Mouse (Mus musculus): ENCODE data around the gene Kcnf1. TPM values are rescaled to one million over a fixed set of nuclear protein-coding genes. Genes with fewer than 3 reads are reported as not detected.
"Not testable (repeated sequence)": the region's sequence is repeated elsewhere in the genome, so short reads cannot be mapped to it uniquely, and the experiment has no call there.

Gene Kcnf1
- polyA plus RNA-seq, 1 experiment from 2014 or later: 5.1 TPM

GRCm38 (mm10) chr12:17155781-17156180 lies 20.9 kb downstream of the Kcnf1 start:
- H3K36me3 ChIP-seq: no peaks in the 10 kb centered on the region
- H3K27me3 ChIP-seq: no peaks in the 10 kb centered on the region
- no peak overlapping the region for H3K27ac ChIP-seq (replicated peaks)
- H3K4me2 ChIP-seq: no peak overlapping the region
- ATAC-seq (ENCODE audit: low FRiP score, low read depth): no peak
- H3K4me3 ChIP-seq: no peak overlapping the region
- WGBS: 82% methylated on average over 1 of the region's 1 CpGs
- H3K9me3 ChIP-seq: no peaks in the 10 kb centered on the region
- H3K4me1 ChIP-seq (replicated peaks): no peaks in the 10 kb centered on the region
- H3K9ac ChIP-seq: no peak overlapping the region

DNA sequence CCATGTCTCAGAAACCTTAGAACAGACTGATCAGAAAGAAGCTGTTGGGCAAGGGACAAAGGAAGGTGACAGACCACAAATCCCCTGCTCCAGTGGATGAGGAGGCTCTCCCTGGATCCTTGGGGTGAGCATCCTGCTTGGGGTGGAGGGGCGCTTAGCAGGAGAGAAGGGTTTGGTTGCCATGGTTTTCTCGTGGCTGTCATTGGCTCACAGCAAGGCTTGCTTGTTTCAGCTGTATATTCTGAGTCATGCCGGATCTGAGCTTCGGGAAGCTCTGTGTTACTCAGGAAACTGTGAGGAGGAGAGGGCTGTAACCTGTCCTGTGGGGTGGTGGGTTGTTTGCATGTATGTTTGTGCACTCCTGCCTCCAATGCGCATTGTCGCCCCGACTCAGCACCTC lies 23.8 kb downstream of the Kcnf1 start:
- no peaks in the 10 kb centered on the region for H3K27me3 ChIP-seq
- no peak overlapping the region for H3K9ac ChIP-seq
- no peak overlapping the region for H3K4me2 ChIP-seq
- no peak overlapping the region for H3K27ac ChIP-seq (replicated peaks)
- H3K4me1 ChIP-seq (replicated peaks): no peaks in the 10 kb centered on the region
- H3K4me3 ChIP-seq: no peak overlapping the region
- no peaks in the 10 kb centered on the region for H3K36me3 ChIP-seq
- no peaks in the 10 kb centered on the region for H3K9me3 ChIP-seq
- ATAC-seq (ENCODE audit: low FRiP score, low read depth): no peak
- 67% methylated on average over 7 of the region's 7 CpGs for WGBS

- H3K27ac ChIP-seq (replicated peaks): no peak overlapping the region
Measured at GRCm38 (mm10) chr12:17148920-17149319, 27.8 kb downstream of the Kcnf1 start.

DNA sequence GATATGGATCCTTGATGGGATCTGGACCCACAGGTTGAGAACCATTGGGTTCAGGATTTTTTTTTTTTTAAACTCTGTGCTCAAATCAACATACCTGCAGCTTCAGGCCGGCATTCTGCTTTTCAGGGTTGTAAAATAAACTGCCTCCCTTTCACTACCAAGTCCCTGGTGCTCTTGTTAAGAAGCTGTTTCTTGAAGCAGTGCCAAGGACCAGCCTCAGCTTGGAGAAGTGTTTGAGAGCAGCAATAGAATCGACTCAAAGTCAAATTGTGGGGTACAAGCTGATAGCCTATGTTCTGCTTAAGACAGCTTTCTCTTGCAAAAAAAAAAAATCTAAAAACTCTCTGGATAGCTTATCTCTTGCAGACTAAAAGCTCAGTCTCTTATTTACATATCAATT lies 34.9 kb downstream of the Kcnf1 start:
- Histone ChIP-seq H3K4me3 (no peak overlapping the region), H3K9me3 (no peaks in the 10 kb centered on the region), H3K9ac (no peak overlapping the region), H3K4me1 (replicated peaks) (no peaks in the 10 kb centered on the region), H3K36me3 (no peaks in the 10 kb centered on the region), H3K27ac (replicated peaks) (no peak overlapping the region), H3K27me3 (no peaks in the 10 kb centered on the region), H3K4me2 (no peak overlapping the region)
- 38% methylated on average over 2 of the region's 2 CpGs for WGBS
- no peak for ATAC-seq (ENCODE audit: low FRiP score, low read depth)

More at GRCm38 (mm10) chr12:17148920-17149319, 27.8 kb downstream of the Kcnf1 start:
- no peak overlapping the region for H3K4me2 ChIP-seq
- no peaks in the 10 kb centered on the region for H3K9me3 ChIP-seq
- no peaks in the 10 kb centered on the region for H3K4me1 ChIP-seq (replicated peaks)
- no peak; the same call in 1 of the 2 replicates for ATAC-seq (ENCODE audit: low FRiP score, low read depth)
- no peak overlapping the region for H3K4me3 ChIP-seq
- 56% methylated on average over 10 of the region's 10 CpGs for WGBS
- H3K27me3 ChIP-seq: no peaks in the 10 kb centered on the region
- no peaks in the 10 kb centered on the region for H3K36me3 ChIP-seq
- H3K9ac ChIP-seq: no peak overlapping the region

DNA sequence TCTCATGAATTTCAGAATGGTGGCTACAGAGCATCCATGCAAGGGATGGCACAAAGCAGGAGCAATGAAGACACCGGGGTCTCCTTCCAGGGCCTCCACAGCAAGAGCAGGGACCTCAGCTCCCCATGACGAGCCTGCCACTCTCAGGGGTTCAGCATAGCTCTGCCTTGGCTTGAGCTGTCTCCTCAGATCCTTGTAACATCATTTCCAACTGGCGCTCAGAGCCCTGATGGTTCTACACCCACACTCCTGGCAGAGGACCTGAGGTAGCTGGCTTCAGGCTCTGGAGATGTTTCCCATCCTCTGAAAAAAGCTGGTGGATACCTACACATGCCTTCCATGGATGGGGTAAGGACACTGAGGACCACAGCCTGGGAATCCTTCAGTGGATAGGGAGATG lies 36.3 kb downstream of the Kcnf1 start:
- no peaks in the 10 kb centered on the region for H3K9me3 ChIP-seq
- H3K27me3 ChIP-seq: no peaks in the 10 kb centered on the region
- no peaks in the 10 kb centered on the region for H3K36me3 ChIP-seq
- H3K9ac ChIP-seq: no peak overlapping the region
- ATAC-seq (ENCODE audit: low FRiP score, low read depth): no peak
- WGBS: 87% methylated on average over 3 of the region's 3 CpGs
- H3K27ac ChIP-seq (replicated peaks): no peak overlapping the region
- no peaks in the 10 kb centered on the region for H3K4me1 ChIP-seq (replicated peaks)
- H3K4me2 ChIP-seq: no peak overlapping the region
- no peak overlapping the region for H3K4me3 ChIP-seq

DNA sequence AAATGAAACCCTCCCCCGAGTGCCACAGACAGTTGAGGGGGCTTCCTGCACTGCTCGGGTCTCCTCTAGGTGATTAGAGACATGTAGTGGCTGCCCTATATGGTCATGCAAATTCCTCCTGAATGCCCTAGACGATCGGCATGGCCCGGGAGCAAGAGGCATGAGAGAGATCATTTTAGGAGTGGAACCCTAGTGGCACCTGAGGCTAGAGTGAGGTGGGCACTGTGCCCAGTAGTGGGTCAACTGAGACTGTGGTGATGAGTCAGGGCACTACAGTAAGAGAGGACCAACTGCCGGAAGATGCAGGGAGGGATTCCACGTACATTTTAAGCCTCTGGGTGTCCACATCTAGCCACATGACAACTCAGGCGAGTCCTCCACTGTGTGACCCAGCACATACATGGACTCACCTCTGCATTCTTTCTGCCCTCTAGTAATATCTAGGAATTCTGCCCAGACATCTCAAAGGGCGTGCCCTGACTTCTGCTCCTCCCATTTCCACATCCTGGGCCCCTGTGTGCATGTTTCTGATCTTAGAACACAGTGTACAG lies 42.1 kb downstream of the Kcnf1 start:
- Histone ChIP-seq H3K9ac (no peak overlapping the region), H3K4me3 (no peak overlapping the region), H3K4me2 (no peak overlapping the region), H3K27ac (replicated peaks) (no peak overlapping the region), H3K9me3 (no peaks in the 10 kb centered on the region), H3K36me3 (no peaks in the 10 kb centered on the region), H3K27me3 (no peaks in the 10 kb centered on the region), H3K4me1 (replicated peaks) (no peaks in the 10 kb centered on the region)
- 78% methylated on average over 9 of the region's 9 CpGs for WGBS
- no peak for ATAC-seq (ENCODE audit: low FRiP score, low read depth)

DNA sequence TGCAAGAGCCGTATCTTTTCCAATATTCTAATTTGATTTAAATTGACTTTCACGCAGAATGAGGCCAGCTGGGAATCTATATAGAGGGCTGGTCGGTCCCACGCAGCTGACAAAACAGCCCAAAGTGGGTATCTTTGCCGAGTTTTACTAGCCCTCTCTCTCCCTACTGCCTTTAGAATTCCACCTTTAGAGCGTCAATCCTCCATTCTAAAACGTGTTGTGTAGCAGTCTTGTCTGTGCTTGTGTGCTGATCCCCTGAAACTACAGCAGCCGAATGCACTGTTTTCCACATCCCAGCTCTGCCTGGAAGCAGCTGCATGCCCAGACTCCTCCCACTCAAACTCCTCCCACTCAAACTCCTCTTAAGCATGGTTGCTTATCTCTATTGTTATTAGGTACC lies 44.4 kb downstream of the Kcnf1 start:
- H3K9ac ChIP-seq: no peak overlapping the region
- no peak overlapping the region for H3K27ac ChIP-seq (replicated peaks)
- no peak overlapping the region for H3K4me2 ChIP-seq
- H3K4me3 ChIP-seq: no peak overlapping the region
- 58% methylated on average over 8 of the region's 8 CpGs for WGBS
- no peaks in the 10 kb centered on the region for H3K9me3 ChIP-seq
- no peaks in the 10 kb centered on the region for H3K36me3 ChIP-seq
- no peaks in the 10 kb centered on the region for H3K27me3 ChIP-seq
- ATAC-seq (ENCODE audit: low FRiP score, low read depth): no peak
- no peaks in the 10 kb centered on the region for H3K4me1 ChIP-seq (replicated peaks)

DNA sequence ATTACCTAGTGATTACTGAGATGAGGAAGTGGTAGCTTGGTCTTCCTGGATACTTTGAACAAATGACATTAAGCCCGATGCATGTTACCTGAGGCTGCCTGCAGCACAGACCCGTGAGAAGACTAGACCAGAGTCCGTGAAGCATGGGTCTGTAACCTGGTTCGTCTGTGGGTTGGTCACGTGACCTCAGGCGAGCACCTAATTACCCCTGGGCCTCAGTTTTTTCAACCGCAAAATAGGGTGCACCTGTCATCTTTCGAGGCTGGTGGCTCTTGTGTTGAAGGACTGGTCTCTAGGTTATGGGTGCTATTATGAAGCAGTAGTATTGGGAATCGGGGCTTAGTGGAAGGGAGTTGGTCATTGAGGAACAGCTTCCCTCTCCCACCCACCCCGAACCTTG lies 45.1 kb downstream of the Kcnf1 start:
- no peaks in the 10 kb centered on the region for H3K27me3 ChIP-seq
- no peak overlapping the region for H3K4me3 ChIP-seq
- no peaks in the 10 kb centered on the region for H3K36me3 ChIP-seq
- H3K27ac ChIP-seq (replicated peaks): no peak overlapping the region
- H3K9ac ChIP-seq: no peak overlapping the region
- no peak overlapping the region for H3K4me2 ChIP-seq
- H3K4me1 ChIP-seq (replicated peaks): no peaks in the 10 kb centered on the region
- WGBS: 93% methylated on average over 10 of the region's 10 CpGs
- no peak for ATAC-seq (ENCODE audit: low FRiP score, low read depth)
- no peaks in the 10 kb centered on the region for H3K9me3 ChIP-seq

DNA sequence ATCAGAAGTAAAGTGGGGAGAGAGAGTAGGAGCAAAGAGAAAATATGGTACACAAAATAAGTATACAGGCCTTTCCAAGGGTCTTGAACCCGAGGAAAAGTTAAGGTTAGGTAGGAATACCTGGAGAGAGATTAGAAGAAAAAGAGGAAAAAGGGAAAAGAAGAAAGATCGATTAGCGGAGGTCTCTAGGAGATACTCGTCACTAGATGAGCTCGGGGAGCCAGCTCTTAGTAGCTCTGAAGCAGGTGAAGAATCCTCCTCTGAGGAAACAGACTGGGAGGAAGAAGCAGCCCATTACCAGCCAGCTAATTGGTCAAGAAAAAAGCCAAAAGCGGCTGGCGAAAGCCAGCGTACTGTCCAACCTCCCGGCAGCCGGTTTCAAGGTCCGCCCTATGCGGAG lies 53.8 kb downstream of the Kcnf1 start:
- WGBS: 97% methylated on average over 11 of the region's 12 CpGs
- not testable (repeated sequence) for H3K36me3 ChIP-seq; H3K27ac ChIP-seq (replicated peaks); H3K4me3 ChIP-seq; H3K4me2 ChIP-seq; ATAC-seq (ENCODE audit: low FRiP score, low read depth); H3K27me3 ChIP-seq; H3K9me3 ChIP-seq; H3K4me1 ChIP-seq (replicated peaks); H3K9ac ChIP-seq

Other genes starting within 250 kb of the Kcnf1 start
- gene Pqlc3, start 176.5 kb downstream of the Kcnf1 start, polyA plus RNA-seq (2015; fragmentation: Nextera tagmentation; extraction: Ambion mirVana): 2.4 and 2.6 TPM in 2 replicates
- 4.3 and 7.4 TPM in 2 replicates for gene 2410004P03Rik, start 165.2 kb downstream of the Kcnf1 start, polyA plus RNA-seq (2015; fragmentation: Nextera tagmentation; extraction: Ambion mirVana)
- 287 and 289 TPM in 2 replicates for gene Pdia6, start 89.7 kb upstream of the Kcnf1 start, polyA plus RNA-seq (2015; fragmentation: Nextera tagmentation; extraction: Ambion mirVana)
- gene Atp6v1c2, start 152.5 kb upstream of the Kcnf1 start, polyA plus RNA-seq (2015; fragmentation: Nextera tagmentation; extraction: Ambion mirVana): 0.48 and 0.90 TPM in 2 replicates
- gene Nol10, start 171.6 kb upstream of the Kcnf1 start, polyA plus RNA-seq (2015; fragmentation: Nextera tagmentation; extraction: Ambion mirVana): 19.6 and 21.0 TPM in 2 replicates